Mouse (Mus musculus) ES-E14 (cell line): ENCODE data around the gene Tmprss3. TPM values are rescaled to one million over a fixed set of nuclear protein-coding genes. Genes with fewer than 3 reads are reported as not detected.
A peak's percentile ranks its signal among the peaks of the same experiment; 100 is the strongest.

Source experiments
- DNase-seq: peaks from one replicate; pipeline ENCODE4 v3.0.0-alpha.2; 2013; ENCODE audit warnings: low read depth, low spot score
- H3K27ac ChIP-seq: 2 replicates; pipeline ENCODE4 v1.5.1; 2012; ENCODE audit warnings: low read depth, mild to moderate bottlenecking, low read length, moderate library complexity, mixed read lengths; ENCODE audit not compliant: poor library complexity, insufficient read depth, severe bottlenecking
- H3K36me3 ChIP-seq: 2 replicates; pipeline ENCODE4 v1.6.1; 2012; ENCODE audit warnings: mild to moderate bottlenecking, low read length, moderate library complexity, mixed read lengths; ENCODE audit not compliant: control insufficient read depth, poor library complexity, insufficient read depth, severe bottlenecking
- H3K4me1 ChIP-seq, 2 experiments: fragments of 150-350 bp in 1 of 2; sonication (generic) in 1 of 2; 2 replicates each; pipeline ENCODE4 v1.6.1; 2012; ENCODE audit warnings: low read length in 2 of 2, mild to moderate bottlenecking in 1 of 2, mixed read lengths in 1 of 2; ENCODE audit not compliant: control insufficient read depth in 2 of 2, insufficient read depth in 2 of 2, poor library complexity in 1 of 2
- H3K4me3 ChIP-seq, 2 experiments: fragments of 150-350 bp in 1 of 2; sonication (generic) in 1 of 2; 2 replicates each; pipeline ENCODE4 v1.5.1; 2012; ENCODE audit warnings: low read length in 2 of 2, low read depth in 1 of 2, mild to moderate bottlenecking in 1 of 2, mixed read lengths in 1 of 2; ENCODE audit not compliant: insufficient read depth in 1 of 2, poor library complexity in 1 of 2, severe bottlenecking in 1 of 2
- H3K9ac ChIP-seq: 2 replicates; pipeline ENCODE4 v1.6.1; 2012; ENCODE audit warnings: low read depth, mild to moderate bottlenecking, low read length, mixed read lengths; ENCODE audit not compliant: poor library complexity, insufficient read depth, severe bottlenecking
- H3K9me3 ChIP-seq: fragments of 150-350 bp; sonication (generic); 2 replicates; pipeline ENCODE4 v1.6.1; 2012; ENCODE audit warnings: low read depth, mild to moderate bottlenecking, low read length; ENCODE audit not compliant: control insufficient read depth, insufficient read depth
- CHD2 ChIP-seq: IDR thresholded peaks from 2 replicates; pipeline ENCODE4 v1.6.1; 2014; ENCODE audit warnings: mild to moderate bottlenecking, low read depth, low read length, inconsistent platforms
- HCFC1 ChIP-seq: IDR thresholded peaks from 2 replicates; pipeline ENCODE4 v1.6.1; 2012; ENCODE audit warnings: low read length, inconsistent platforms, borderline replicate concordance; ENCODE audit not compliant: insufficient read depth
- MAFK ChIP-seq: IDR thresholded peaks from 2 replicates; pipeline ENCODE4 v1.6.1; 2014; ENCODE audit warnings: mild to moderate bottlenecking, low read depth, low read length, inconsistent platforms; ENCODE audit not compliant: insufficient read depth
- ZC3H11A ChIP-seq: IDR thresholded peaks from 2 replicates; pipeline ENCODE4 v1.6.1; 2012; ENCODE audit warnings: low read depth, mild to moderate bottlenecking, inconsistent platforms, low read length, borderline replicate concordance
- ZNF384 ChIP-seq: IDR thresholded peaks from 2 replicates; pipeline ENCODE4 v1.6.1; 2012; ENCODE audit warnings: low read depth, low read length, inconsistent platforms
- in situ Hi-C, 2 experiments: fragments of 600-800 bp; cut with MboI; formaldehyde crosslinking; loops; one replicate each; pipeline ENCODE4 v1.15.1; 2025; ENCODE audit warnings: low sequenced_read_pairs in 2 of 2, inconsistent platforms in 1 of 2; ENCODE audit not compliant: unreplicated experiment in 2 of 2
- total RNA-seq: library from RNA; depleted of rRNA; stranded (reverse); fragments of 300-350 nt; gene quantifications from 2 replicates; pipeline ENCODE4 v1.2.3, GENCODE M21; 2012; rRNA removed

Gene Tmprss3
- 0.36 and 0.37 TPM in 2 replicates for total RNA-seq

DNA sequence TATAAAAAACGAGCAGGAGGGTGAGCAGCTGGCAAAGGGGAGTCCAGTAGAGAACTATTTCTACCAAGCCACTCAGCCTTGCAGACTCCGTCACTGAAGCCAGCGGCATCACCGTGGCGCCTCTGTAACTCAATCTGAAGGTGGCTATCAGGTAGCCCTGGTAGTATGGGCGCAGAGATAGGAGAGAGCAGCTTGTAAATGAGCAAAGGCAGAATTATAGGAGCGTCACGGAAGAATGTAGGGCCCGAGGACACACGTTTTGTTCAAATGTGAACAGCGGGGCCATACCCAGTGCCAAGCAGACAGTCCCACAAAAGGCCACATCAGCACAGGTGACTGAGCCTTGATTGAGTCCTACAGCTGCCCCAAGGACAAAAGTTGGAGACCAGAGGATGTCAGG is at the start of gene Tmprss3:
TSS of gene Tmprss3 (minus strand) at position 101 of the 400 bp plus-strand sequence.
- Histone ChIP-seq H3K4me1 (no peaks in the 10 kb centered on the region; a peak in 1 of 4 replicates), H3K36me3 (no peaks in the 10 kb centered on the region), H3K4me3 (peak within 1 kb of the TSS; percentile 13 to 39; a peak in 3 of 4 replicates), H3K27ac (no peak within 1 kb of the TSS), H3K9ac (no peak within 1 kb of the TSS), H3K9me3 (no peaks in the 10 kb centered on the region)
- in situ Hi-C loops, result no loop called here
- DNase-seq, result no peak
- TF ChIP-seq MAFK (no peak), ZNF384 (no peak), CHD2 (no peak), ZC3H11A (no peak), HCFC1 (no peak)

DNA sequence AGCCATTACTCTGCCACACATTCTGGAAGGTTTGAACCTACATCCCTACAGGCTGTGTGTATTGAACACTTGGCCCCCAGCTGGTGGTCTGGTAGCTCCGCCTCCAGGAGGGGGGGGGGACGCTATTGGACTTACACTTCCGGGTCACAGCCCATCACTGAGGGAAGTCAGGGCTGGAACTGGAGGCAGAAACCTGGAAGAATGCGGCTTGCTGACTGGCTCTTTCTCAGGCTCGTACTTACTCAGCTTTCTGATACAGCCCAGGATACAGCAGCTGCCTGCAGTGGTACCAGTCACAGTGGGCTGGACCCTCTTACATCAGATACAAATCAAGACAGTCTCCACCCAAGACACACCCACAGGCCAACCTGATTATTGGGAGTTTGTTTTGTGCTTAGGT is 48.4 kb upstream of the Tmprss3 start:
- Histone ChIP-seq H3K9ac (peak overlapping the region; percentile 55), H3K27ac (peak overlapping the region; percentile 79), H3K4me3 (peak overlapping the region; percentile 62 to 84), H3K4me1 (peaks cover 2% of the 10 kb centered on the region in 2 experiments; a peak in 2 of 4 replicates), H3K36me3 (no peaks in the 10 kb centered on the region; the same call in 1 of the 2 replicates), H3K9me3 (no peaks in the 10 kb centered on the region)
- TF ChIP-seq CHD2, result peak; percentile 63
- peak; percentile 73; the same call in 1 of the 2 replicates for TF ChIP-seq MAFK
- TF ChIP-seq ZC3H11A, result peak; percentile 16; the same call in 1 of the 2 replicates
- TF ChIP-seq ZNF384, result no peak
- TF ChIP-seq HCFC1, result peak; percentile 69
- in situ Hi-C loops, result no loop called here
- peak; percentile 83 for DNase-seq

DNA sequence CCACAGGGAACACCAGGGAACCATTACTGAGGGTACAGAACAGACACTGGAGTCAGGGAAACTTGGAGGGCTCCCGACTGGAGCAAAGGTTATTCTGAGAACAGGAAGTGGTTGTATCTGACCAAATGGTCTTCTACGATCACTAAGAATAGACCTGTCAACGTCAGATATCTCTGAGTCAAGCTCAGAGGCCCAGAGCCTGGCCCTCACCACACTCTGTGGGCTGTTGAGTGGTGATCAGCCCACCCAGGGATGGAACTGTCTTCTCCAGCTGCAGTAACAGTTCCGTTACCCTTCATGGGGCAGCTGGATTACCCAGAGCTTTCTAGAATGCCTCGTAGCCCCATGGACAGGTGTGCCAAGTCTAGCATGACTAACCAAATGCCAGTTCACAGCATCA is 46.5 kb upstream of the Tmprss3 start:
- Histone ChIP-seq H3K36me3 (peaks cover 5% of the 10 kb centered on the region), H3K27ac (no peak overlapping the region), H3K9me3 (no peaks in the 10 kb centered on the region), H3K9ac (no peak overlapping the region), H3K4me3 (no peak overlapping the region), H3K4me1 (peaks cover 2% of the 10 kb centered on the region in 2 experiments; a peak in 2 of 4 replicates)
- DNase-seq, result no peak
- no peak for TF ChIP-seq ZC3H11A
- TF ChIP-seq MAFK, result no peak
- TF ChIP-seq HCFC1, result no peak
- no peak for TF ChIP-seq ZNF384
- no peak for TF ChIP-seq CHD2
- in situ Hi-C loops, result no loop called here

DNA sequence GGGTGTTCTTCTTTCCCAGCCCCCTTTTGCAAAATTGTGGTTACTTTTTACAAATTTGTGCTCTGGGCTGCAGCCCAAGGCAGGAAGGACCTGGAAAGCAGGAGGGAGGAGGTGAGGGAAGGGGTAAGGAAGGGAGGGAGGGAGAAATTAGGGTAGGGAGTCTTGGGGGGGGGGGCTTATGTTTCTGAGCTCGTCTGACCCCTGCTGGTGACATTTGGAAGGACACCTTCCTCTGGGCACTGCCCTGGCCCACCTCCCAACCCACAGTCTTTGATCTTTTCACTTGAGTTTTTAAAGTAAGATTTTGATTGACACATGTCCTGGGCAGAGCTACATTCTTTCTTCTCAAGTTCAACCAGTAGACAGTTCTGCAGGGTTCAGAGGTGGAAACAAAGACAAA is 44.0 kb upstream of the Tmprss3 start:
- H3K36me3 ChIP-seq, result peaks cover 17% of the 10 kb centered on the region
- H3K4me3 ChIP-seq, result no peak overlapping the region
- TF ChIP-seq ZNF384, result no peak
- H3K9ac ChIP-seq, result no peak overlapping the region
- H3K4me1 ChIP-seq, result peaks cover 0 to 2% of the 10 kb centered on the region in 2 experiments; a peak in 1 of 4 replicates
- H3K27ac ChIP-seq, result no peak overlapping the region
- H3K9me3 ChIP-seq, result no peaks in the 10 kb centered on the region
- in situ Hi-C loops, result no loop called here
- DNase-seq, result no peak

DNA sequence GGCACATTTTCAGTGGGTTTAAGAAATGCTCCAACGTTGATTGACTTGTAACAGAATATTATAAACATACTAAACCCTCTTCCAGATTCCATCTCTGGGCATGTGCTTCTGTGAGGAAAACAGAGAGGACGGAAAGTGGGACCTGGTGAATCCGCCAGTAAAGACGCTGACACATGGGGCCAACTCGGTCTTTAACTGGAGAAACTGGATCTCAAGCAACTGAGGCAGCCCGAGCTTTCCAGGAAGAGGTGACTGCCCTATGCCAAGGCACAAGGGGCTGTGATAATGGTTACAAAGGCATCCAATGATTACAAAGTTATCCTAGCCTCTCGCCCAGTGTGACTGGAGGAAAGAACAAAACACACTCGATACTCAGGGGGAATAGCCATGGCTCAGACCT is 42.4 kb upstream of the Tmprss3 start:
- in situ Hi-C loops, result no loop called here
- no peak for DNase-seq
- TF ChIP-seq CHD2, result no peak
- no peak for TF ChIP-seq HCFC1
- no peak for TF ChIP-seq ZC3H11A
- TF ChIP-seq ZNF384, result no peak
- no peak for TF ChIP-seq MAFK
- H3K9me3 ChIP-seq, result no peaks in the 10 kb centered on the region
- H3K9ac ChIP-seq, result no peak overlapping the region
- H3K36me3 ChIP-seq, result peaks cover 17% of the 10 kb centered on the region
- no peaks in the 10 kb centered on the region for H3K4me1 ChIP-seq
- H3K27ac ChIP-seq, result no peak overlapping the region
- no peak overlapping the region for H3K4me3 ChIP-seq
